Mouse (Mus musculus): ENCODE data around the gene Nckap5. TPM values are rescaled to one million over a fixed set of nuclear protein-coding genes. Genes with fewer than 3 reads are reported as not detected.

The Nckap5 gene
- polyA plus RNA-seq, 1 experiment from 2014 or later, result 12.1 TPM

DNA sequence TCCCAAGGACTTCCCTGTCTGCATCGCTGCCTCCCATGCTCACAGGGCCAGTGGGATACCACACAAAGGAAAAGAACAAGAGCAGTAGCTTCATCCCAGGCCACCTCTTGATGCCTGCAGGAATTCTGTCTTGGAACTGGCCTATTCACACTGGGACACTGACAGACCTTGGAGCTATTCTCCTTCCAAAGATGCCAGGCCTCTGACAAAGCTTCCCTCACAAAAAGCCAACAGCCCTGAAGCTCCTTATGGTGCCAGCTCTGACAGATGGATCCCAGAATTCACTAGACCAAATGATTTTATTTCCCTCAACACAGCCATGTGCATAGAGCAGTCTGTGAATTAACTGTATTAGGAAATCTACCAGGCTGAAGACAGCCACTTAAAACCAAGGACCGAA, 143.9 kb downstream of the Nckap5 start:
- no peak for ATAC-seq (ENCODE audit: insufficient number of reproducible peaks, low FRiP score, low TSS enrichment, low read depth)
- WGBS, result 72% methylated on average over 2 of the region's 2 CpGs
- Histone ChIP-seq H3K9me3 (no peaks in the 10 kb centered on the region), H3K27me3 (no peaks in the 10 kb centered on the region), H3K27ac (no peak overlapping the region), H3K4me1 (peaks cover 24% of the 10 kb centered on the region), H3K36me3 (no peaks in the 10 kb centered on the region), H3K4me2 (no peak overlapping the region), H3K4me3 (no peak overlapping the region), H3K9ac (no peak overlapping the region)

DNA sequence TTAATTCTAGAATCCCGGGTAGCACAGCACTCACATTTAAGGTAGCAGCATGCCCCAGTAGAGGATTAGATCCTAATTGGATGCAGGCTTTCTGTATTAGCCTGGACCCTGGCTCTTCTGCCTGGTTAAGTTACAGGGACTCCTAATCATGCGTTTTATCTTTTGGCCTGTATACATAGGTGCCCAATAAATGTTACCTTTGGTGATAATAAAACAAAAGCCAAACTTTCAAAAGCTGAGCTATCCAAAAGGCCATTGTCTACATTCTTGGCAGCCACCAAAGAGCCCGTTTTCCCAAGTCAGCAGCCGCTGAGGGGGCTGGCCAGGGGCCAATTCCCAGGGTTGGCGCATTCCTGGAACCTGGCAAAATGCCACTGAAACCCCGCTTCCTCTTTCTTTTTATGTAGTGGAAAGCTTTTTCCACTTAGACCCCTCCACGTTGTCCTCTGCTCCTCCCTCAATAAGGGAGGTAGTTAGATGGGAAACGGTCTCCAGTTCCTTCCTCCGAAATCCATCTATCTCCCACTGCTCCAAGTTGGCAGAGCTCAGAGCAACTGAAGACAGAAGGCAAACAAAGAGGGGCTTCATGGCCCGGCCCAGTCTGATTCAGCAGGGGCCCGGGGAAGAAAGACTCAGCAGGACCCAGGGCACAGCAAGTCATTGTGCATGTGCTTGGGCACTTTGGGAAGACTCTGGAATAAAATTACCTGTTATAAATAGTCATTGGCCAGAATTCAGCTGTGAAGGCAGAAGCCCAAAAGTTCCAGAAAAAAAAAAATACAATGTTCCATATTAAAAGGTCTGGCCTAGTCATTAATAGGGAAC, 146.8 kb downstream of the Nckap5 start:
- Histone ChIP-seq H3K4me2 (peak overlapping the region; percentile 24), H3K9me3 (no peaks in the 10 kb centered on the region), H3K36me3 (no peaks in the 10 kb centered on the region), H3K9ac (no peak overlapping the region), H3K4me3 (no peak overlapping the region), H3K4me1 (peaks cover 28% of the 10 kb centered on the region), H3K27me3 (no peaks in the 10 kb centered on the region), H3K27ac (peak overlapping the region; percentile 81)
- WGBS, result 12% methylated on average over 11 of the region's 11 CpGs
- peak; percentile 62; the same call in 1 of the 2 replicates for ATAC-seq (ENCODE audit: insufficient number of reproducible peaks, low FRiP score, low TSS enrichment, low read depth)

DNA sequence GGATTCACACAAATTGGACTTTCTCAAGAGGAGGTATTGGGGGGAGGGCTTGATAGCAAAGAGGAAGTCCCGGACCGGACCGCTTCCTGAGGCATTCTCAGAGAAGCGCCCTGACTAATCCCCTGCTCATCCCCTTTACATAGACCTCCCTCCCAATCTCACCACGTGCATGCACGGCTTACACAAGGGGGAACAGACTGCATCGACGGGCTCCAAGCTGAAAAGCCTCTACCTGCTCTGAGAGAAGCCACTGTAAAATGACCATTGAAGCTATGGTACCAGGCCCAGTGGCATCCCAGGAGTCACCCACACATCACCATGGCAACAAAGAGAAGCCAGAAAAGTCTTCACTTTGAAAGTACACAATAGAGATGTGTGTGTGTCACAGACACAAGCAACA, 148.8 kb downstream of the Nckap5 start:
- H3K27me3 ChIP-seq, result no peaks in the 10 kb centered on the region
- H3K4me1 ChIP-seq, result peaks cover 28% of the 10 kb centered on the region
- H3K27ac ChIP-seq, result no peak overlapping the region
- H3K36me3 ChIP-seq, result no peaks in the 10 kb centered on the region
- no peak overlapping the region for H3K9ac ChIP-seq
- H3K4me2 ChIP-seq, result no peak overlapping the region
- H3K9me3 ChIP-seq, result no peaks in the 10 kb centered on the region
- WGBS, result 48% methylated on average over 8 of the region's 8 CpGs
- no peak for ATAC-seq (ENCODE audit: insufficient number of reproducible peaks, low FRiP score, low TSS enrichment, low read depth)
- H3K4me3 ChIP-seq, result no peak overlapping the region

DNA sequence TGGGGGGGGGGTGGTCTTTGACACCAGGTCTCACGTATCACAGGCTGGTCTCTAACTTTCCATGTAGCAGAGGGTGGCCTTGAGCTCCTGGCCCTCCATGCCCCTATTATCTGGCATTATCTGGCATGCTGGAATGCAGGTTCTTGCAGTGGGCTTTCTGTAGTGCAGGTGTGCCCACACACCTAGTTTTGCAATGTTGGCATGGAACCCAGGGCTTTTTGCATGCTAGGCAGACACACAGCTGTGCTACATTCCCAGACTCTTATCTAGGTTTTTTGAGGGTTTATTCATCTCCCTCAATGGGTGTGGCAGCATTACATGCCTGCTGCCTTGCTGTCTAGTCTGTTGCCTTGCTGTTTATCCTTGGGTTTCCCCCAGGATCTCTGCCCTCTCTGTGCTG, 151.3 kb downstream of the Nckap5 start:
- WGBS, result 77% methylated on average over 1 of the region's 1 CpGs
- no peaks in the 10 kb centered on the region for H3K36me3 ChIP-seq

DNA sequence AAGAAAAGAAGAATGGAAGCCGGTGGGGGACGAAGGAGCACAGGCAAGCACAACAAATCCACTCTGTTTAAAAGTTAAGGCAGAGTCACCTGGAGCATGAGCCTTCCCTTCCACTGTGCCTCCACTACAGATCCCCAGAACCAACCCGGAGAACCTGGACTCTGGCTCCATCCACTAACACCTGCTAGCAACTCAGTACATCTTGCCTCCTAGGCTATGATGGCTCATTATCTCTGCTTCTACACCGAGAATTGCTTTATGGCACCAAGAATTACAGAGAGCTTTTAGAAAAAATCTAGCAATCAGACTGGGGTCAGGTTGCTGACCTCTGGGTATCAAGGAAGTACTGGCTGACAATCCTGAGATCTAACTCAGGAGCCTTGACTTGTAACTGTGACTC, 153.3 kb downstream of the Nckap5 start:
- H3K9me3 ChIP-seq, result no peaks in the 10 kb centered on the region
- no peak overlapping the region for H3K9ac ChIP-seq
- H3K4me3 ChIP-seq, result no peak overlapping the region
- no peaks in the 10 kb centered on the region for H3K36me3 ChIP-seq
- ATAC-seq (ENCODE audit: insufficient number of reproducible peaks, low FRiP score, low TSS enrichment, low read depth), result no peak
- H3K27me3 ChIP-seq, result no peaks in the 10 kb centered on the region
- 31% methylated on average over 4 of the region's 4 CpGs for WGBS
- peaks cover 7% of the 10 kb centered on the region; the same call in 1 of the 2 replicates for H3K4me1 ChIP-seq
- H3K27ac ChIP-seq, result no peak overlapping the region
- H3K4me2 ChIP-seq, result no peak overlapping the region

More for the DNA sequence above, 151.3 kb downstream of the Nckap5 start:
- no peak for ATAC-seq (ENCODE audit: insufficient number of reproducible peaks, low FRiP score, low TSS enrichment, low read depth)
- Histone ChIP-seq H3K9ac (no peak overlapping the region), H3K27me3 (no peaks in the 10 kb centered on the region), H3K4me3 (no peak overlapping the region), H3K4me1 (peaks cover 19% of the 10 kb centered on the region), H3K9me3 (no peaks in the 10 kb centered on the region), H3K4me2 (no peak overlapping the region), H3K27ac (no peak overlapping the region)

DNA sequence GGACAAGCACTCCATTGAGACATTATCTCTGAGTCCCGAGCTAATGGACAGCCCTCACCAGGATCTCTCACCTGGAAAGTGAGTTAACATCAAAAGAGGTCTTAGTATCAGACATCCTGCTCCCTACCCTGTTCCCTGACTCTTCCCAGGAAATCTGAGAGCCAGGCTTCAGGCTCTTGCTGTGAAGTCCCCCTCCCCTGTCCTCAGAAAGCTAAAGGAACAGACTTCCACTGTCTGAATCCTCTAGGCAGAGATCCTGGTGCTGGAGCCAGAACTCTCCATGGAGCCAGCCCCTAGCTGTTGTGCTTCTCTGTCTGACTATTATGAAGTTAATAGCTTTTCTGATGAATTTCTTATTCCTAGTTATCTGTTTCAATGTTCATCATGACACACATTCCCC, 153.8 kb downstream of the Nckap5 start:
- WGBS, result 5% methylated on average over 1 of the region's 1 CpGs
- Histone ChIP-seq H3K27me3 (no peaks in the 10 kb centered on the region), H3K4me3 (no peak overlapping the region), H3K9ac (no peak overlapping the region), H3K36me3 (no peaks in the 10 kb centered on the region), H3K27ac (peak overlapping the region; percentile 27; the same call in 1 of the 2 replicates), H3K4me1 (peaks cover 5% of the 10 kb centered on the region; the same call in 1 of the 2 replicates), H3K9me3 (no peaks in the 10 kb centered on the region), H3K4me2 (no peak overlapping the region)
- no peak for ATAC-seq (ENCODE audit: insufficient number of reproducible peaks, low FRiP score, low TSS enrichment, low read depth)

DNA sequence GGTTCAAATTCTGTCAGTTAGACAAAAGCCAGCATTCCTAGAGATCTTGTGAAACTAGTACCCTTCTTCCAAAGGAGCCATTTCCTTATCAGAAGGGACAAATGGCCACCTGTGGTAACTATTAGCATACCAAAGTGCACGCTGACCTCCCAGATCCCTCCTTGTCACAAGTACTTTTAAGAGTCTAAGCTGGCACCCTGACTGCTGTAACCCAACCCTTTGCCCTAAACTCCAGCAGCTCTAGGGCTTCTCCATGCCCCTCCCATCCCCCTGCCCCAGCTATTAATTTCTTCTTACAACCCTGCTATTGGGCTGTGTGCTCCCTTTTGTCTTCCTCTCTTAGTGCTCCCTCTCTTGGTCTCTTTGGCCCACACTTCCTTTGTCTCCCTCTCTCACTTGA, 155.5 kb downstream of the Nckap5 start:
- H3K27ac ChIP-seq, result no peak overlapping the region
- no peaks in the 10 kb centered on the region for H3K27me3 ChIP-seq
- H3K4me3 ChIP-seq, result no peak overlapping the region
- 36% methylated on average over 1 of the region's 1 CpGs for WGBS
- H3K9ac ChIP-seq, result no peak overlapping the region
- ATAC-seq (ENCODE audit: insufficient number of reproducible peaks, low FRiP score, low TSS enrichment, low read depth), result no peak
- H3K36me3 ChIP-seq, result no peaks in the 10 kb centered on the region
- H3K4me1 ChIP-seq, result no peaks in the 10 kb centered on the region
- no peaks in the 10 kb centered on the region for H3K9me3 ChIP-seq
- no peak overlapping the region for H3K4me2 ChIP-seq

DNA sequence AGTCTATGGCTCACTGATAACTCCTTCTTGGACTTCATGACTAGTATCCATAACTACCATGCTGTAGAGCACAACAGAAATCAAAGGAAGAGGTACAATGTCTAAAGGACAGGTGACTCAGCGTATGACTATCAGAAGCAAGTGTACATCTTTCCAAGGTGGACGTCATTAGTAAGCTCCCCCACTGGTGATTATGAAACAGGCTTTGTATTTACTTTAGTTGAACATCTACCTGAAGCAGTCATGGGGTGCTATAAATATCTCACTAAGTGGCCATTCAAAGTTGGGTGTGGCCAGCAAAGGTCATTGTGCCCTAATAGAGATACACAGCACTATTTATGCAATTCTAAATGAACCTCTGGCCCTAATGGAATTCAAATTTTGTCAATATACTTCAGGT, 157.4 kb downstream of the Nckap5 start:
- H3K27ac ChIP-seq, result no peak overlapping the region
- H3K36me3 ChIP-seq, result no peaks in the 10 kb centered on the region
- H3K9ac ChIP-seq, result no peak overlapping the region
- H3K27me3 ChIP-seq, result no peaks in the 10 kb centered on the region
- no peaks in the 10 kb centered on the region for H3K4me1 ChIP-seq
- 94% methylated on average over 2 of the region's 2 CpGs for WGBS
- ATAC-seq (ENCODE audit: insufficient number of reproducible peaks, low FRiP score, low TSS enrichment, low read depth), result no peak
- no peaks in the 10 kb centered on the region for H3K9me3 ChIP-seq
- H3K4me3 ChIP-seq, result no peak overlapping the region
- H3K4me2 ChIP-seq, result no peak overlapping the region

DNA sequence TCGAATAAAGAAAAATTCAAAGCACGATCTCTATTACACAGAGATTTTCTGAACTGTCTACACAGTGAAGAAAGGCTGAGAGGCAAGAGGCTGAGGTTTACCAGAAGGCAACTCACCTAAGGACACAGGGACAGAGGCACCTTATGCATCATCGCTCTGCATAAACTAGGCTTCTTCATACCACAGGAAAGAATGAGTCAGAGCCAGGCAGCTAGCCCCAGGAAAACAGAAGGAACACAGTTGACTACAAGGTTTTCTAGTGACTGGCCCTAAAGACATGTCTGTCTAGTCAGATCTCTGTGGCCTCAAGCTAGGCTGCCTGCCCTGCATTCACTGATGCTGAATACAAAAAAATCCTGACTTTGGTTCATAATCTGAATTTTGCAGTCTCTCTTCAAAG, 160.1 kb downstream of the Nckap5 start:
- no peak overlapping the region for H3K27ac ChIP-seq
- no peaks in the 10 kb centered on the region for H3K9me3 ChIP-seq
- no peaks in the 10 kb centered on the region for H3K36me3 ChIP-seq
- H3K27me3 ChIP-seq, result no peaks in the 10 kb centered on the region
- no peaks in the 10 kb centered on the region for H3K4me1 ChIP-seq
- H3K4me3 ChIP-seq, result no peak overlapping the region
- ATAC-seq (ENCODE audit: insufficient number of reproducible peaks, low FRiP score, low TSS enrichment, low read depth), result no peak
- WGBS, result 95% methylated on average over 3 of the region's 3 CpGs
- no peak overlapping the region for H3K4me2 ChIP-seq
- no peak overlapping the region for H3K9ac ChIP-seq

DNA sequence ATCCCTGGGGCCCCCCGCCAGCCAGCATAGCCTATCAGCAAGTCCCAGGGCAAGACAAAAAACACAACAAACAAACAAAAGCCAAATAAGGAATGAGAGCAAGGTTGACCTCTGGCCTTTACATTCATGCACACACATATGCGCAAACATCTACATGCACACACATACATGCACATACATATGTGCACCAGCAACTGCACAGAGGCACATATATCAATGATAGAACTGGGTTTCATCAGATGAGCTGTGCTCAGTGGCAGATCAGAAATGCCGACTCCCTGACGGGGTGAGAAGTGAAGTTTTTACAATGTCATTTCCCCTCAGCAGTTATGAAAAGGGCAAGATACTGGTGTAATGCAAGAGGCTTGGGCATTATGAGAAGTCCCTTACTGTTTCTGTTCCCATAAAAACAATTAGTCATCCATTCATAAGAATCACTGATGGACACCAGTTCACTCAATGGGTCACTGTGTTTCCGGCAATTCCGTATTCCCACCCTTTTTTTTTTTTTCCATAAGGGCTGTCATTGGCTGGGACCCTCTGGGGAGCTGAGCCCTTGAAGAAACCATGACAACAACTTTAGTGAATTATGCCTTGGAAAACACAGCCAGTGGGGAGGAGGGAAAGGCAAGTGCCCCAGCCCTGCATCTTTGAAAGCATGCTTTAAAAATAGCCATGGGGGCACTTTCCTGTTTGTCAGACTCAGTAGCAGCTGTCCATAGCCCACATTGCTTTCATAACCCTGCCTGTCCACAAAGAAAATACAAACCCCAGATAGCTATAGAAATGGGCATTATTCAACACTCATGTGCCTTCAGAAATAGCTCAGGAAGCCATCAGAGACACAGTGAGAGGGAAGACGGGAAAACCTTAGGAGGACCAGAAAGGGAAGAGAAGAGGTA, 170.2 kb downstream of the Nckap5 start:
- Histone ChIP-seq H3K27ac (0 out of 2 replicates have a peak overlapping the region, but pooled peaks have one; percentile 47), H3K4me2 (no peak overlapping the region), H3K4me1 (no peaks in the 10 kb centered on the region), H3K27me3 (no peaks in the 10 kb centered on the region), H3K9me3 (no peaks in the 10 kb centered on the region), H3K9ac (no peak overlapping the region), H3K36me3 (no peaks in the 10 kb centered on the region), H3K4me3 (no peak overlapping the region)
- 75% methylated on average over 7 of the region's 7 CpGs for WGBS
- ATAC-seq (ENCODE audit: insufficient number of reproducible peaks, low FRiP score, low TSS enrichment, low read depth), result no peak

DNA sequence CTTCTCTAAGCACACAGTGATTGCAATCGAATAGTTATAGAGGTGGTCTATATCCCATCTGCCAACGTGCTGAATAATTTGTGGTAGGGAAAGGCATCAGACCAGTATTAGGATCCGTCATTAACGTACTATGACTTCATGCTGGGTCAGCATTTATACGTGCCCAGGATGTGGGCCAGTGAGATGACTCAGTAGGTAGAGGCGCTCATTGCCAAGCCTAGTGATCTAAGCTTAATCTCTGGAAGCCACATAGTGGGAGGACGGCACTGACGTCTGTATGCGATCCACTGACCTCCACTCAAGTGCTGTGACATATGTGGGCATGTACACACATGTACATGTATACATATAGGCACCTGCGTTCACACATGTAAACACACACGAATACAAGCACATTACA, 171.9 kb downstream of the Nckap5 start:
- H3K4me2 ChIP-seq, result no peak overlapping the region
- H3K9ac ChIP-seq, result no peak overlapping the region
- no peaks in the 10 kb centered on the region for H3K9me3 ChIP-seq
- no peaks in the 10 kb centered on the region for H3K27me3 ChIP-seq
- 87% methylated on average over 11 of the region's 11 CpGs for WGBS
- H3K4me3 ChIP-seq, result no peak overlapping the region
- no peaks in the 10 kb centered on the region for H3K4me1 ChIP-seq
- H3K36me3 ChIP-seq, result no peaks in the 10 kb centered on the region
- ATAC-seq (ENCODE audit: insufficient number of reproducible peaks, low FRiP score, low TSS enrichment, low read depth), result no peak
- no peak overlapping the region for H3K27ac ChIP-seq

DNA sequence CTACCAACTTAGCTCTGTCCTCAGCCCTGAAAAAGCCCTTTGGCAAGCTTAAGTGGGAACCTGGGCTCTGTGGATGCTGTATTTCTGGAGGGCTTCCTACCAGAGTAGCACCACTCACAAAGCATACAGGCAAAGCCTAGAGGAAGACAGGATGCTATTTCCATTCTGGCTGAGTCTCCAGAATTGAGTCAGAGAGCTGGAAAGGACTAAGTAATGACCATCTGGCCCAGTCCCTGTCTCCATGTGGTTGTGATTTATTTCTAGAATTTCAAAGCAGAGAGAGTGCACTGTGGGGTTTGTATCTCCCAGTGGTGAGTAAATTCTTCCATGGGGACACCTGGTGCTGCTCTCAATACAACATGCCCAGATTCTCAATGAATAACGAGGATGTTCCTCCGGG, 174.4 kb downstream of the Nckap5 start:
- Histone ChIP-seq H3K4me3 (no peak overlapping the region), H3K4me1 (no peaks in the 10 kb centered on the region), H3K9me3 (no peaks in the 10 kb centered on the region), H3K36me3 (no peaks in the 10 kb centered on the region), H3K9ac (no peak overlapping the region), H3K27ac (no peak overlapping the region), H3K27me3 (no peaks in the 10 kb centered on the region), H3K4me2 (no peak overlapping the region)
- ATAC-seq (ENCODE audit: insufficient number of reproducible peaks, low FRiP score, low TSS enrichment, low read depth), result no peak
- WGBS, result 53% methylated on average over 2 of the region's 2 CpGs

Data from limb, embryonic 15.5 days (tissue).